Mouse (Mus musculus) layer of hippocampus, adult 6 months (tissue): Measurements from ENCODE around the gene Pithd1. TPM values are rescaled to one million over a fixed set of nuclear protein-coding genes. Genes with fewer than 3 reads are reported as not detected.

Experiments
- long read RNA-seq, 2 experiments: library from polyadenylated mRNA; unstranded; transcript quantifications; one replicate each; pipeline ENCODE4 v2.0.0; 2019 to 2020
- polyA plus RNA-seq: library from polyadenylated mRNA; unstranded; fragments of <200 nt; fragmentation: Nextera tagmentation; gene quantifications from 2 replicates; pipeline ENCODE4 v1.2.3, GENCODE M21; 2021

Gene Pithd1
- polyA plus RNA-seq = 161 and 175 TPM in 2 replicates
- long read RNA-seq, experiment 1, transcript Pithd1-201 (6 exons, 1,700 nt) = major isoform, 319 of 342 reads
- long read RNA-seq, experiment 1, partial matches to known transcripts = 7 of 342 reads
- long read RNA-seq, experiment 1, other reads (novel, unspliced or antisense) = 15 of 342 reads
- long read RNA-seq, experiment 2, transcript Pithd1-201 (6 exons, 1,700 nt) = major isoform, 954 of 997 reads
- long read RNA-seq, experiment 2, partial matches to known transcripts = 7 of 997 reads
- long read RNA-seq, experiment 2, other reads (novel, unspliced or antisense) = 35 of 997 reads

DNA sequence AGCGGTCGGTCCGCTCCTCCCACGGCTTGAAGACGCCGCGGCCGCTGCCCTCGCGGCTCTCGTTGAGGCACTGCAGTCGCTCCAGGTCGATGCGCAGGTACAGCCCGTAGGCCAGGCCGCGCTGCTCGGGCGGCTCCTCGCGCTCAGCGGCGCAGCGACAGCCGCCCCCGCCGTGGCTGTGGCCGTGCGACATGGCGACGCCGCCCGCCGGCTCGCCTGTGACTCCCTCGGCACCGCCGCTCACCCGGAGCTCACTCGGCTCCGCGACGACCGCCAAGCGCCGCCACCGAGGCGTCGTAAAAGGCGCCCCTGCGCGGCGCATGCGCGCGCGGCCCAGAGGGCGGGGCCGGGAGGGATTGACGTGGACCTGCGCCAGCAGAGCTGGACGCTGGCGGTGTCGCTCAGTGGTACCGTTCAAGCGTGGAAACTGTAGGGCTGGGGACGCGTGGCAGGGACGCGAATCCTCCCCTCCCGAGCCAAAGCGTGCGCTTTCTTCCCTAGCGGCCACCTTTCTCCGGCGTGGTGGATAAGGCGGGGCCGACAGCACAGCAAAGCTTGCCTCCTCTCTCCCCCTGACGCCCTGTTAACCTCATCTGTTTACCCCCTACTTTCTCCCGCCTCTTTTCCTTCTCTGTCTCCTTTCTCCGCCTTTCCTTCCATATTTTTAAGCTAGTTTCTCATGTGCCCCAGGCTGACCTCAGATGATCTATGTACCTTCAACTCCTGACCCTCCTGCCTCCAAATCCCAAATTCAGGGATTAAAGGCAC is at the start of gene Pithd1:
Gene Pithd1, minus strand, starts transcription at position 322 of the 768 bp plus-strand sequence.

DNA sequence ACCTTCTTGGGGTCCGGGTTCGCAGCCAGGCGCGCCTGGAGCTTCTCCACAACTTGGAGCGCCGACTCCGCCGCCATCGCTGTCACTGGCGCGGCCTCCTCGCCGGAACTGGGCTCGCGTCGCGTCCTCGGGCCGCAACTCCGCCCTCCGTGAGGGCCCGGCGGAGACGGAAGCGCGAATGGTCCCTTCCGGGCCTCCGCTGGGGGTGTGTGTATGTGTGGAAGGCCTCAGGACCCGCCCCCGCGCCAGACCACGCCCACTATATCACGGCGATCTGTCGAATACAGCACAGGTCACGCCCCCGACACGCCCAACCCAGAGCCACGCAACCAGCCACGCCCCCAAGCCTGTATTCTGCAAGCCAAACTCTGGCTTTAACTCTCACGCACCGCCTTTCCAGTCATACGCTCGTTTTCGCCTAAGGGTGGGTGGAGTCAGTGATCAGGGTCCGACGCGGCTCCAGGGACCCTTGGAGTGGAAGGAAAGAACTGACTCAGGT is 34.5 kb upstream of the Pithd1 start, which contains the start of gene Eloa:
Gene Eloa, minus strand, starts transcription at position 215 of the 499 bp plus-strand sequence.

DNA sequence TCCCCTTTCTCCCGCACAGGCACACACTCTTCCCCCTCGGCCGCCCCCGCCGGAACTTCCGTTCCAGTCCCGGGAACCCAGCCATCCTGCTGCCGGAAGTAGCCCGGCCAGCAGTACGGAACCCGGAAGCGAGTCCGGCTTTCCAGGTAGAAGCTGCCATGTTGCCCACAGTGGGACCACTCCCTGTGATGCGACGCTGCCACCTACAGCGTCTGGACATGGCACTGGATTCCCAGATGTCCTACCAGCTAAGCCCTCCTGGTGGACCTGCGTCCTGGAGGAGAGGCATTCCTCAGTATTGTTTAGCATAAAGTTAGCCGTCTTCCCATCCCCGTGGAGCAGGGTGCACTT is 14.5 kb downstream of the Pithd1 start, which contains the start of gene Lypla2:
Gene Lypla2, minus strand, starts transcription at position 71 of the 351 bp plus-strand sequence.

GRCm38 (mm10) chr4:135963457-135964193 is 23.4 kb downstream of the Pithd1 start, which contains the start of gene Gale:
TSS of gene Gale (plus strand) at chr4:135963727.

DNA sequence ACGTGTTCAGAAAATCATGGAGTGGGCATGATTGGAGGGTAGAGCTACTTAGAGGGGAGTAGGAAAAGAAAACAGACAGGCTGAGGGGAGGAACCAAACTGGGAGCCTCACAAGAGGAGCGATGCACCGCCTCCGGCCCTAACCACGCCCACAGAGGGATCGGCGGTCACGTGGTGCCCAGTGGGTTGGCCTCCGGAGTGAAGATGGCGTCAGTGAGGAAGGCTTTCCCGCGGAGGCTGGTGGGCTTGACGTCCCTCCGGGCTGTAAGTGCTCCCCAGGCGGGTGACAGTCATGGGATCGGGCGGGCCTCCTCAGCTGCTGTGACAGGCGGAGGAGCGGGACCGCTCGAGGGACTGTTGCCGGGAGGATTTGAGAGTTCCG is 40.8 kb downstream of the Pithd1 start, which contains the start of gene Hmgcl:
Gene Hmgcl, plus strand, starts transcription at position 171 of the 381 bp plus-strand sequence.

Other genes with a start within 250 kb of the Pithd1 start
- gene Myom3, start 227.5 kb downstream of the Pithd1 start, polyA plus RNA-seq = 0.26 and 0.36 TPM in 2 replicates
- gene Srsf10, start 131.5 kb downstream of the Pithd1 start, polyA plus RNA-seq = 45.7 and 54.8 TPM in 2 replicates
- gene Pnrc2, start 113.4 kb downstream of the Pithd1 start, polyA plus RNA-seq = 41.8 and 60.3 TPM in 2 replicates
- gene Cnr2, start 91.9 kb downstream of the Pithd1 start, polyA plus RNA-seq = 0.04 and 0.16 TPM in 2 replicates
- 62.6 and 88.8 TPM in 2 replicates for gene Fuca1, start 66.5 kb downstream of the Pithd1 start, polyA plus RNA-seq
- 89.8 and 92.4 TPM in 2 replicates for gene Hmgcl, start 40.8 kb downstream of the Pithd1 start, polyA plus RNA-seq
- gene Gale, start 23.5 kb downstream of the Pithd1 start, polyA plus RNA-seq = 14.0 and 14.2 TPM in 2 replicates
- 49.0 and 59.9 TPM in 2 replicates for gene Lypla2, start 14.6 kb downstream of the Pithd1 start, polyA plus RNA-seq
- gene Eloa, start 34.5 kb upstream of the Pithd1 start, polyA plus RNA-seq = 8.5 and 9.6 TPM in 2 replicates
- gene Rpl11, start 66.2 kb upstream of the Pithd1 start, polyA plus RNA-seq = 1,225 and 1,420 TPM in 2 replicates
- gene Id3, start 156.2 kb upstream of the Pithd1 start, polyA plus RNA-seq = 122 and 159 TPM in 2 replicates
- 0.23 and 0.25 TPM in 2 replicates for gene E2f2, start 185.1 kb upstream of the Pithd1 start, polyA plus RNA-seq
- 0.44 TPM in 2 replicates for gene Asap3, start 219.1 kb upstream of the Pithd1 start, polyA plus RNA-seq